Mouse (Mus musculus) neural tube, embryonic 13.5 days (tissue): ENCODE data around the gene Wdr78. TPM values are rescaled to one million over a fixed set of nuclear protein-coding genes. Genes with fewer than 3 reads are reported as not detected.

Experiments
- ATAC-seq: fragments of 200-750 bp; cut with Nextera tagmentation; 2 replicates; pipeline ENCODE4 v1.8.0; 2017; ENCODE audit warnings: low read depth, mild to moderate bottlenecking, moderate TSS enrichment, moderate library complexity
- H3K27ac ChIP-seq: fragments of 300-500 bp; sonication (generic); replicated peaks from 2 replicates; pipeline ENCODE4 v1.5.1; 2015; ENCODE audit warnings: moderate library complexity, mild to moderate bottlenecking, inconsistent platforms
- H3K27me3 ChIP-seq: fragments of 300-500 bp; sonication (generic); 2 replicates; pipeline ENCODE4 v1.6.1; 2015; ENCODE audit warnings: mild to moderate bottlenecking, inconsistent platforms
- H3K36me3 ChIP-seq: fragments of 300-500 bp; sonication (generic); 2 replicates; pipeline ENCODE4 v1.6.1; 2015; ENCODE audit warnings: mild to moderate bottlenecking, inconsistent platforms
- H3K4me1 ChIP-seq: fragments of 300-500 bp; sonication (generic); replicated peaks from 2 replicates; pipeline ENCODE4 v1.6.1; 2015; ENCODE audit warnings: inconsistent platforms
- H3K4me2 ChIP-seq: fragments of 300-500 bp; sonication (generic); 2 replicates; pipeline ENCODE4 v1.6.1; 2015; ENCODE audit warnings: inconsistent platforms, mild to moderate bottlenecking, moderate library complexity
- H3K4me3 ChIP-seq: fragments of 300-500 bp; sonication (generic); 2 replicates; pipeline ENCODE4 v1.5.1; 2015; ENCODE audit warnings: mild to moderate bottlenecking, inconsistent platforms
- H3K9ac ChIP-seq: fragments of 300-500 bp; sonication (generic); 2 replicates; pipeline ENCODE4 v1.6.1; 2015; ENCODE audit warnings: moderate library complexity, mild to moderate bottlenecking, inconsistent platforms
- H3K9me3 ChIP-seq: fragments of 300-500 bp; sonication (generic); 2 replicates; pipeline ENCODE4 v1.6.1; 2016; ENCODE audit warnings: inconsistent platforms
- WGBS: fragments of 180-500 bp; shearing (Covaris S2); methylation state at CpG from one replicate; pipeline ENCODE4 v1.1.7; 2015; 5-methylcytosine and 5-hydroxymethylcytosine counted together
- polyA plus RNA-seq: library from polyadenylated mRNA; unstranded; fragments of >200 nt; fragmentation: Nextera tagmentation; extraction: Ambion mirVana; gene quantifications from 2 replicates; pipeline ENCODE4 v1.2.1, GENCODE M21; 2015

The Wdr78 gene
- polyA plus RNA-seq, result 4.6 TPM in 2 replicates

- peaks cover 52% of the 10 kb centered on the region for H3K4me1 ChIP-seq
- WGBS, result under 1% methylated on average over 75 of the region's 90 CpGs
- H3K9ac ChIP-seq, result peak within 1 kb of the TSS; percentile 86
- peaks cover 6% of the 10 kb centered on the region for H3K36me3 ChIP-seq
- peak within 1 kb of the TSS; percentile 69 for H3K4me2 ChIP-seq
- ATAC-seq, result peak; percentile 100
- H3K27me3 ChIP-seq, result no peaks in the 10 kb centered on the region
- peak within 1 kb of the TSS; percentile 100 for H3K27ac ChIP-seq
- no peaks in the 10 kb centered on the region for H3K9me3 ChIP-seq
- H3K4me3 ChIP-seq, result peak within 1 kb of the TSS; percentile 77
These were observed at the start of gene Wdr78, which contains the start of gene Mier1 for GRCm38 (mm10) chr4:103114184-103115111. TSS of gene Wdr78 (minus strand) at chr4:103114555. TSS of gene Mier1 (plus strand) at chr4:103114390.

GRCm38 (mm10) chr4:103158781-103159180, 44.4 kb upstream of the Wdr78 start:
- 95% methylated on average over 4 of the region's 4 CpGs for WGBS
- no peak overlapping the region for H3K4me2 ChIP-seq
- H3K4me3 ChIP-seq, result no peak overlapping the region
- H3K36me3 ChIP-seq, result peaks cover 71% of the 10 kb centered on the region
- no peak overlapping the region for H3K27ac ChIP-seq
- ATAC-seq, result no peak
- no peaks in the 10 kb centered on the region for H3K4me1 ChIP-seq
- H3K9ac ChIP-seq, result no peak overlapping the region
- no peaks in the 10 kb centered on the region for H3K9me3 ChIP-seq
- no peaks in the 10 kb centered on the region for H3K27me3 ChIP-seq

GRCm38 (mm10) chr4:103151946-103152345, 37.6 kb upstream of the Wdr78 start:
- no peak for ATAC-seq
- Histone ChIP-seq H3K4me1 (no peaks in the 10 kb centered on the region), H3K27ac (no peak overlapping the region), H3K27me3 (no peaks in the 10 kb centered on the region), H3K4me2 (no peak overlapping the region), H3K9me3 (no peaks in the 10 kb centered on the region), H3K4me3 (no peak overlapping the region), H3K36me3 (peaks cover 77% of the 10 kb centered on the region), H3K9ac (no peak overlapping the region)
- WGBS, result 79% methylated on average over 5 of the region's 5 CpGs

GRCm38 (mm10) chr4:103146339-103146738, 32.0 kb upstream of the Wdr78 start:
- H3K36me3 ChIP-seq, result peaks cover 57% of the 10 kb centered on the region
- H3K4me2 ChIP-seq, result no peak overlapping the region
- H3K9ac ChIP-seq, result no peak overlapping the region
- no peak overlapping the region for H3K27ac ChIP-seq
- 43% methylated on average over 5 of the region's 5 CpGs for WGBS
- H3K4me3 ChIP-seq, result no peak overlapping the region
- no peaks in the 10 kb centered on the region for H3K27me3 ChIP-seq
- H3K4me1 ChIP-seq, result no peaks in the 10 kb centered on the region
- no peaks in the 10 kb centered on the region for H3K9me3 ChIP-seq
- no peak for ATAC-seq

- ATAC-seq, result no peak
- no peak overlapping the region for H3K4me3 ChIP-seq
- H3K27ac ChIP-seq, result no peak overlapping the region
- H3K36me3 ChIP-seq, result peaks cover 27% of the 10 kb centered on the region
- H3K9me3 ChIP-seq, result no peaks in the 10 kb centered on the region
- H3K4me2 ChIP-seq, result no peak overlapping the region
- no peaks in the 10 kb centered on the region for H3K27me3 ChIP-seq
- H3K4me1 ChIP-seq, result no peaks in the 10 kb centered on the region
- H3K9ac ChIP-seq, result no peak overlapping the region
- 88% methylated on average over 1 of the region's 1 CpGs for WGBS
These were observed 22.6 kb upstream of the Wdr78 start for GRCm38 (mm10) chr4:103136946-103137345.

- no peak for ATAC-seq
- Histone ChIP-seq H3K36me3 (peaks cover 7% of the 10 kb centered on the region), H3K27ac (no peak overlapping the region), H3K27me3 (no peaks in the 10 kb centered on the region), H3K4me2 (no peak overlapping the region), H3K9me3 (no peaks in the 10 kb centered on the region), H3K4me1 (0 out of 2 replicates have a peak, but pooled peaks cover 5% of the 10 kb centered on the region), H3K9ac (no peak overlapping the region), H3K4me3 (no peak overlapping the region)
- WGBS, result 90% methylated on average over 4 of the region's 4 CpGs
These were observed 12.2 kb upstream of the Wdr78 start for GRCm38 (mm10) chr4:103126533-103126932.

- Histone ChIP-seq H3K9me3 (no peaks in the 10 kb centered on the region), H3K4me3 (no peak overlapping the region), H3K4me1 (peaks cover 26% of the 10 kb centered on the region), H3K27ac (no peak overlapping the region), H3K27me3 (no peaks in the 10 kb centered on the region), H3K36me3 (no peaks in the 10 kb centered on the region), H3K4me2 (no peak overlapping the region), H3K9ac (no peak overlapping the region)
- no peak for ATAC-seq
These were observed 9.3 kb upstream of the Wdr78 start for GRCm38 (mm10) chr4:103123606-103124005.

GRCm38 (mm10) chr4:103123086-103123485, 8.7 kb upstream of the Wdr78 start:
- no peak overlapping the region for H3K4me3 ChIP-seq
- no peak overlapping the region for H3K27ac ChIP-seq
- no peak overlapping the region for H3K4me2 ChIP-seq
- H3K27me3 ChIP-seq, result no peaks in the 10 kb centered on the region
- H3K4me1 ChIP-seq, result peaks cover 28% of the 10 kb centered on the region
- 61% methylated on average over 2 of the region's 2 CpGs for WGBS
- H3K9me3 ChIP-seq, result no peaks in the 10 kb centered on the region
- H3K36me3 ChIP-seq, result no peaks in the 10 kb centered on the region
- H3K9ac ChIP-seq, result no peak overlapping the region
- ATAC-seq, result no peak

- peaks cover 6% of the 10 kb centered on the region for H3K36me3 ChIP-seq
These were observed 6.6 kb upstream of the Wdr78 start for GRCm38 (mm10) chr4:103120874-103121389.

GRCm38 (mm10) chr4:103120395-103120794, 6.0 kb upstream of the Wdr78 start:
- H3K27me3 ChIP-seq, result no peaks in the 10 kb centered on the region

More at GRCm38 (mm10) chr4:103120874-103121389, 6.6 kb upstream of the Wdr78 start:
- peaks cover 33% of the 10 kb centered on the region for H3K4me1 ChIP-seq
- no peaks in the 10 kb centered on the region for H3K9me3 ChIP-seq
- no peak overlapping the region for H3K27ac ChIP-seq
- WGBS, result 88% methylated on average over 9 of the region's 9 CpGs
- H3K4me2 ChIP-seq, result peak overlapping the region; percentile 86
- no peaks in the 10 kb centered on the region for H3K27me3 ChIP-seq
- ATAC-seq, result no peak
- no peak overlapping the region for H3K9ac ChIP-seq
- H3K4me3 ChIP-seq, result peak overlapping the region; percentile 85

GRCm38 (mm10) chr4:103120028-103120384, 5.7 kb upstream of the Wdr78 start:
- peak overlapping the region; percentile 88 for H3K27ac ChIP-seq
- peaks cover 42% of the 10 kb centered on the region for H3K4me1 ChIP-seq
- 18% methylated on average over 4 of the region's 4 CpGs for WGBS
- no peaks in the 10 kb centered on the region for H3K9me3 ChIP-seq
- H3K4me3 ChIP-seq, result peak overlapping the region; percentile 85
- no peaks in the 10 kb centered on the region for H3K27me3 ChIP-seq
- H3K36me3 ChIP-seq, result peaks cover 6% of the 10 kb centered on the region
- no peak for ATAC-seq
- H3K4me2 ChIP-seq, result peak overlapping the region; percentile 86
- peak overlapping the region; percentile 85 for H3K9ac ChIP-seq

More at GRCm38 (mm10) chr4:103120395-103120794, 6.0 kb upstream of the Wdr78 start:
- peaks cover 38% of the 10 kb centered on the region for H3K4me1 ChIP-seq
- peak overlapping the region; percentile 85 for H3K4me3 ChIP-seq
- ATAC-seq, result no peak
- no peaks in the 10 kb centered on the region for H3K9me3 ChIP-seq
- WGBS, result 50% methylated on average over 3 of the region's 3 CpGs
- peak overlapping the region; percentile 85 for H3K9ac ChIP-seq
- H3K36me3 ChIP-seq, result peaks cover 6% of the 10 kb centered on the region
- H3K27ac ChIP-seq, result no peak overlapping the region
- H3K4me2 ChIP-seq, result peak overlapping the region; percentile 86

GRCm38 (mm10) chr4:103119229-103120027, 5.1 kb upstream of the Wdr78 start:
- H3K4me3 ChIP-seq, result peak overlapping the region; percentile 85
- ATAC-seq, result peak; percentile 55
- peak overlapping the region; percentile 88 for H3K27ac ChIP-seq
- no peaks in the 10 kb centered on the region for H3K27me3 ChIP-seq
- H3K36me3 ChIP-seq, result peaks cover 6% of the 10 kb centered on the region
- H3K4me1 ChIP-seq, result peaks cover 43% of the 10 kb centered on the region
- WGBS, result under 1% methylated on average over 73 of the region's 111 CpGs
- no peaks in the 10 kb centered on the region for H3K9me3 ChIP-seq
- peak overlapping the region; percentile 86 for H3K4me2 ChIP-seq
- peak overlapping the region; percentile 85 for H3K9ac ChIP-seq
